Mouse (Mus musculus): ENCODE results near the gene Tmem158.
A peak's percentile ranks its signal among the peaks of the same experiment; 100 is the strongest.

Tmem158 gene

GRCm38 (mm10) chr9:123247992-123248391 lies 12.6 kb downstream of the Tmem158 start:
- no peak for DNase-seq (ENCODE audit: inconsistent age in 2 of 2, low spot score in 1 of 2)

GRCm38 (mm10) chr9:123245146-123245545 lies 15.4 kb downstream of the Tmem158 start:
- no peak for DNase-seq (ENCODE audit: inconsistent age in 2 of 2, low spot score in 1 of 2)

GRCm38 (mm10) chr9:123243988-123244387 lies 16.6 kb downstream of the Tmem158 start:
- DNase-seq (ENCODE audit: inconsistent age in 2 of 2, low spot score in 1 of 2): peak; percentile 50 to 69

- no peak for DNase-seq (ENCODE audit: inconsistent age in 2 of 2, low spot score in 1 of 2)
These were observed 19.4 kb downstream of the Tmem158 start for GRCm38 (mm10) chr9:123241191-123241590.

GRCm38 (mm10) chr9:123240751-123241150 lies 19.8 kb downstream of the Tmem158 start:
- no peak for DNase-seq (ENCODE audit: inconsistent age in 2 of 2, low spot score in 1 of 2)

GRCm38 (mm10) chr9:123240271-123240670 lies 20.3 kb downstream of the Tmem158 start:
- DNase-seq (ENCODE audit: inconsistent age in 2 of 2, low spot score in 1 of 2): no peak

- no peak for DNase-seq (ENCODE audit: inconsistent age in 2 of 2, low spot score in 1 of 2)
These were observed 20.9 kb downstream of the Tmem158 start for GRCm38 (mm10) chr9:123239651-123240050.

GRCm38 (mm10) chr9:123238256-123239045 lies 22.1 kb downstream of the Tmem158 start:
- DNase-seq (ENCODE audit: inconsistent age in 2 of 2, low spot score in 1 of 2): no peak

- peak; percentile 35 to 49 for DNase-seq (ENCODE audit: inconsistent age in 2 of 2, low spot score in 1 of 2)
These were observed 22.8 kb downstream of the Tmem158 start for GRCm38 (mm10) chr9:123237739-123238138.

GRCm38 (mm10) chr9:123235621-123236020 lies 24.9 kb downstream of the Tmem158 start:
- no peak for DNase-seq (ENCODE audit: inconsistent age in 2 of 2, low spot score in 1 of 2)

GRCm38 (mm10) chr9:123229826-123230225 lies 30.7 kb downstream of the Tmem158 start:
- DNase-seq (ENCODE audit: inconsistent age in 2 of 2, low spot score in 1 of 2): no peak

- no peak for DNase-seq (ENCODE audit: inconsistent age in 2 of 2, low spot score in 1 of 2)
These were observed 31.9 kb downstream of the Tmem158 start for GRCm38 (mm10) chr9:123228671-123229070.

- no peak for DNase-seq (ENCODE audit: inconsistent age in 2 of 2, low spot score in 1 of 2)
These were observed 33.3 kb downstream of the Tmem158 start for GRCm38 (mm10) chr9:123227106-123227750.

- DNase-seq (ENCODE audit: inconsistent age in 2 of 2, low spot score in 1 of 2): peak in 1 of 2 experiments; percentile 9
These were observed 35.6 kb downstream of the Tmem158 start for GRCm38 (mm10) chr9:123224863-123225431.

- no peak for DNase-seq (ENCODE audit: inconsistent age in 2 of 2, low spot score in 1 of 2)
These were observed 40.7 kb downstream of the Tmem158 start for GRCm38 (mm10) chr9:123219826-123220225.

GRCm38 (mm10) chr9:123215621-123216440 lies 44.7 kb downstream of the Tmem158 start, which contains the start of gene Cdcp1:
Cdcp1 (minus strand) TSS chr9:123216038.
- no peak for DNase-seq (ENCODE audit: inconsistent age in 2 of 2, low spot score in 1 of 2)

- DNase-seq (ENCODE audit: inconsistent age in 2 of 2, low spot score in 1 of 2): no peak
These were observed 47.2 kb downstream of the Tmem158 start for GRCm38 (mm10) chr9:123213371-123213770.
